Mouse (Mus musculus) frontal cortex, postnatal 25 days (tissue): ENCODE results near the gene Gm3880.
"Not testable (repeated sequence)": the region's sequence is repeated elsewhere in the genome, so short reads cannot be mapped to it uniquely, and the experiment has no call there.

Experiments used
- DNase-seq, 2 experiments: peaks; one replicate each; pipeline ENCODE4 v3.0.0; 2022; ENCODE audit warnings: low spot score in 2 of 2

Gene Gm3880

DNA sequence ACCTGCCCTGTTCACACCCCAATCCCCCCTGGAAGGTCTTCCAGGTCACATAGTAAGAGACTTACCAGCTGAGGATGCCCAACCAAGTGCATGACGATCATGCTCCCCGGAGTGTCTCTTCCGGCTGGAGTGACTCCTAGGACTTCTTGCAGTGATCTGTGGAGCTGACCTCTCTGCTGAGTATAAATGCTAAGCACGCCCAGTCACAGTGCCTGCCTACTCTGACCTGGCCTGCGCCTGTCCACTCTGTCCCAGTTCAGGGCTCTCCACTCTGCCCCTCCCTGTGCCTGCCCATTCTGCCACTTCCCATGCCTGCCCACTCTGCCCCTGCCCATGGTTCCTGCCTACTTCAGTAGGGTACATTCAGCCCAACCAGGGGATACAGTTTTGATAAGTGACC lies at the start of gene Gm3880:
Gene Gm3880 (minus strand): TSS at position 101 of the 400 bp plus-strand sequence.
- DNase-seq = not testable (repeated sequence)

DNA sequence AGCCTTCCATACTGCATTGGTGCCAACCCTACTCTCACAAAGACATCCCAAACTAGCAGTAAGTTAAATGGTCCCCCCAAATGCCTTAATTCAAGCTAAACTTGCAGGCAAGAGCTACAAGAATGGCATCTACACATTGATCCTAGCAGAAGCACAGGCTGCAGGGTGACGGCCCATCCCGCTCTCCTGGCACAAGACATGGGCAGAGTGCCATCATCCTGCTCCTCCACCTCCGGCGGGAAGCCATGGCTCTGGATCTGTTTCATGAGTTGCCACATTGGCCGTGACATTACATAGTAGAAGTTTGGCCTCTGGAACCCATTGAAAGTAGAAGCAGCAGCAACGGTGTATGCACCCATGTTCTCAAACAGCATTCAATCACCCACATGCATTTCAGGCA lies 37.5 kb upstream of the Gm3880 start:
- DNase-seq = not testable (repeated sequence)

DNA sequence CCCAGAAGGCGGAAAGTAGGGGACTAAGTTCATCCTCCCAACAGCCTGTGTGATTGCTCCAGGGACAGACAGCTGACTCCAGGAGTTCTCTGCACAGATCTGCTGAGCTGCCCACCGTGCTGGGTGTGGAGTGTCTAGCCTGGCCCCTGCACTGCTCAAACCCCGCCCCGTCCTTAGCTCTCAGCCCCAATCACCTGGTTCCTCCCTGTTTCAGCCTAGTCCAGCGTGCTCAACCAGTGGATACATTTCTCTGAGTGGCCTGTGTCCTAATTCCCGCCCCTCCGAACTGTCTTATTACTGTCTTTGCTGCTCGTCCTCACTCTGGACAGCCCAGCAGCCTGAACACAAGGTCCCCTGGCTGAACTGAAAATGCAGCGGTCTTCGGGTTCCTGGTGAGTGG lies 20.8 kb upstream of the Gm3880 start, which contains the start of the genes Gm9112 and Dmrtc1b:
Gene Gm9112 (minus strand): TSS at position 101 of the 400 bp plus-strand sequence.
Gene Dmrtc1b (plus strand): TSS at position 331 of the 400 bp plus-strand sequence.
- not testable (repeated sequence) for DNase-seq

DNA sequence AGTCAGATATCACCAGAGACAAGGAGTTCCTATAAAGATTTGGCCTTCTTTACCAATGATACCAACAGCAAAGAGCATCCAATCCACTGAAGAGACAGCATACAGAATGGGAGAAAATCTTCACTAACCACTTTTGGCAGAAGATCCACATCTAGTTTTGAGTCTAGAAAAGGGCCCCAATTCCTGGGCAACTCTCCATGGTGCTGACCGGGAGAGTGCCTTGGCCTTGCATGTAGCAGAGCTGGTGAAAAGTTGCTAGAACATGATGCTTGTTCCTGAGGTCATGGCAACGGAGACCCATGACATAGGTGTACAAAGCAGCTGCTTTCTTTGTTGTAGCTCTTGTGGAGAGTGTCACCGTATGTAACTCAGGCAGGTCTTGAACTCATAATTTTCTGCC lies 13.9 kb upstream of the Gm3880 start:
- DNase-seq = not testable (repeated sequence)

DNA sequence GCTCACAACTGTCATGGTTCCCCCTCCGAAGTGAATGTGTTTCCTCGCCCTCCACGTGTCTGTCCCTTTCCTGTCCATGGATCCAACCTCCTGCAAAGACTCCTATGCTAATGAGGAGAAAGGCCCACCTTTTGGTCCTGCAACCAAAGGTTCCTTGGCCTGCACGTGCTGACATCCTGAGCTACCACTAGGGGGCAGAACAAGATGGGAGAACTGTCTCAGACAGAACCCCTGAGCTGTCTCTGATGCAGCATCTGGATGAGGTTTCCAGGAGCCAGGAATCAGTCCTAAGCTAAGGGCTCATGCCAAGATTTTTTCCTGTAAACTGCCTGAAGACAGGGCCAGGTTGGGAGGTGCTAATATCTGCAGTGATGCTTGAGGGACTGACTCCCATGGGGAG lies 2.5 kb upstream of the Gm3880 start:
- DNase-seq = peak; percentile 4 to 10

DNA sequence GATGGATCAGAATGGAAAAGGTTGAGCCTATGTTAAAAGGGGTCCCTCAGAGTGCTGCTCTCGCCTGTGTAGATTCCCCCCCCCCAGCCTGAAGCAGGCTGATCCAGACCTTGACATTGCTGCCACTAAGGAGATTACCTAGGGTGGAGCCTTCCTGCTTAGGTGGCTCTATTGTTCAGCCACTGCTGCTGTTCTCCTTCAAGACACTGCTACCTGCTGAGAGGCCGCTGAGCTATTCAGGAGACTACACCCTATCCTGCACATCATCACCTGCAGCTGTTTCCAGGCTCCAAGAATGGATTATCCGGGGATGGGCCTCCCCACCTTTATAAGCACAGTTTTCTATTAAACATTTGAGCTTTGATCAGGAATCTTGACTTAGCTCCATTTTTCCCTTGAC lies 2.1 kb downstream of the Gm3880 start:
- not testable (repeated sequence) for DNase-seq

DNA sequence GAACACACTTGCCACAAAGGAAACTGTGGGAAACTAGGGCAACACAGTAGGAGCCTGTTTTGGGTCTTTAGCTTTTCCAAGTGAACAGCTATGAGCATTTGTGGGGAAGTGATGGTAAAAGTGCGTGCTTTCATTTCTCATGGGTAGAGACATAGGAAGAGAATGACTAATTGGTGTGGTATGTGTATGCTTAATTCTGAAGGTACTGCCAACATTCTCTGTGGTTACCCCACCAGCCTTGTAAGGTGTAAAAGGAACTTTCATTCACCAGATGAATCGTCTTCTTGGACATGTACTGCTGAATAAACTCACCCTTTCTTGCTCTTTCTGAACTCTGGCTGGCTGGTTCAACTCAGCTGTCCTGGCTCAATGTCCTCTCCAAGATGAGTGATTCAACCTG lies 20.1 kb downstream of the Gm3880 start:
- DNase-seq = no peak

DNA sequence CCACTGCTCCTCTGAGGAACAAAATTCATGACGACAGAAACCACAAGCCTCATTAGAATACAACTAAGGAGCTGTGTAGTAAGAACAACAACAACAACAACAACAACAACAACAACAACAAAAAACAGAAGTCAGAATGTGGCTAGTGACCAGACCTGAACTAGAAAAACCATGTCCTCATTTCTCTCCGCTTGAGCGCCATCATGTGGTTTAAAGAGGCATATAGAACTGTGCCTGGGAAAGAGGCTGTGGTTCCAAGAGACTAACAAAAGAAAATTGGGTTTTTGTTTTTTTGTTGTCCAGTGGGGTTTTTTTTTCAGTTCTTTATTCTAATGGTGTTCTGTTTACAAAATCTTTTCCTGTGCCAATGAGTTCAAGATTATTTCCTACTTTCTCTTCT lies 26.1 kb downstream of the Gm3880 start:
- DNase-seq = no peak

DNA sequence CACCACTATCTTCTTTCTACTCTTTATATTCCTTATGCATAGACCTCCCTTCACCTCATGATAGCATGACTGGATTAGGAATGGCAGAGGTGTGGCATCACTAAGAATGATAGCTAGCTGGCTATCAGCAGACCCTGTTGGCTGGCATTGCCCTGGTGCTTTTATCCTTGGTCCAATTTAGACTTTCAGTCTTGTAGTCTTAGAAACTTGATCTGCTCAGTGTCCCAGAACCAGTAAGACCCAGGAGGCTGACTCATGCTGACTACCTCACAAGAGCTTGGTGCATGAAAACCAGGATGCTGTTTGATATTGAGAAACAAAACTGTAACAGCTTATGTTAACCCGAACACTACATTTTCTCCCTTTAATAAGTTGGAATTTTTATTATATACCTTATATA lies 41.1 kb downstream of the Gm3880 start:
- no peak for DNase-seq

DNA sequence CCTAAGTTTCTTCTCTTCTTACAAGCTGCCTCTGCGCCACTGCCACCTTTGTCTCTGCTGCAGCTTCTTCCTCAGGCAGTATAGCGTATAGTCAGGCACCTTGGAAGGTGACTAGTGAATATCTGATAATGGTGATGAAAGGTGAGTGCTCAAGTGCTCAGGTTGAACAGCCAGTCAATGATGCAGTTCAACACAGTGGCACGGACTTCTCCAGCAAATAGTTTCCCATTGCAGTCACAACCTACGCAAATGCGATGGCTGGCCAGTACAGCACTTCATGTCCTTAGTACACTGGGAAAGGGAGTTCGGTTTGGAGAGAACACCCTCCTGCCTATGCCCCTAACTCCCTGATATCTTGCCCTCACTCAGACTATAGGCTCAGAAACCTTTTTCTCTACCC lies 41.6 kb downstream of the Gm3880 start:
- DNase-seq = no peak

DNA sequence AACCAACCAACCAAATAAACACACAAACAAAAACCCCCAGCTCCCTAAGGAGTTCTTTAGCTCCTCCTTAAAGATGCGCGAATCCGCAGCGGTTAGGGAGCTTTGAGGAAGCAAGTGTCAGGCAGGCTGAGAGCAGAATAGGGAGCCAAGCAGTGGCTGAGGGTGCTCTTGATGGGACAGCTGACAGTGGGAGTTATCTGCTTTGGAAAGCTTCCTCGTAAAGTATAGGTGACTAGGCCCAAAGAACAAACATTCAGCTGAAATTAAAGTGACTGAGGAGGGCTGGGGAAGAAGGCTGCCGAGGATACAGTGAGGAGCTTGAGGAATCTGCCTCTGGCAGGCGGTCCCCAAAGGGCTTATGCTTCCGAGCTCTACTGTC lies 42.2 kb downstream of the Gm3880 start:
- DNase-seq = no peak

DNA sequence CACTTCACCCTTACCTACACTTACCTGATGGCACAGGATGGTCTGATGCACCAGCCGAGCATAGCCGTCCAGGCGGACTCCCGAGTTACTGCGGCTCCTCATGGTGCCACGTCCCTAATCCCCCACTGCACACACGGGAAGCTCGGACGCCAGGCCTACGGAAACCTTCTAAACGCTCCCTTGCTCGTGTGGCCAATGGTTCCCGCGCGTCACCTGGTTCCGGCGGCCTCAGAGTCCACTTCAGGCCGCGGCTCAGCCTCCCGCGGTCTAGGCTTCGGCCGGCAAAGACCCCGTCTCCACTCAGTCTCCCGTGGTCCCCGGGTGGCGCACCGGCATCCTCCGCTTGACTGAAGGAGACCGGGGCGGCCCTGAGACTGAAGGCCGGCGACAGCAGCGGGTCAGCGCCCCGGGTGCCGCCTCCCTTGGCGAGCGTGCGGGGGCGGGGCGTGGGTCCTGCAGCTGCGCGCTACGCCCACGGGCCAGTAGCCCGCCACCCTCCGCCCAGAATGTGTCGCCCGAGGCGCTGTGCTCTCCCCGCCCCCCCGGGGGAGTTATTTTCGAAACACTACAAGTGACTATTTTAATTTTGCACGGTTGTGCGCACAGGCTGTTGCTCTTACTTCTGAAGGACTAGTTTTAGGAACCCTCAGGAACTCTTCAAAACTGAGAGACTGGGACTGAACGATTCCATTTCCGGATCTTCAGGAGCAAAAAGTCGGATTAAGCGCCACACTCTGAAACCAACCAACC lies 42.8 kb downstream of the Gm3880 start, which contains the start of gene Phka1:
Gene Phka1 (minus strand): TSS at position 424 of the 750 bp plus-strand sequence.
- DNase-seq = peak; percentile 16 to 38
